Mouse (Mus musculus) bone marrow macrophage, adult 2 months (primary cell): ENCODE data around the gene Brd1.
"Not testable (repeated sequence)": the region's sequence is repeated elsewhere in the genome, so short reads cannot be mapped to it uniquely, and the experiment has no call there.

Experiments
- CTCF ChIP-seq: IDR thresholded peaks from 2 replicates; pipeline ENCODE4 v1.5.1; 2012; ENCODE audit warnings: low read depth, mild to moderate bottlenecking, low read length, moderate library complexity
- POLR2A ChIP-seq: IDR thresholded peaks from 2 replicates; pipeline ENCODE4 v1.6.1; 2012; ENCODE audit warnings: mild to moderate bottlenecking, low read depth, low read length, borderline replicate concordance

GRCm38 (mm10) chr15:88749617-88750016, 15.6 kb upstream of the Brd1 start:
- not testable (repeated sequence) for TF ChIP-seq CTCF, POLR2A
